Mouse (Mus musculus) CH12.LX (cell line): ENCODE results near the gene Tnfsf12. TPM values are rescaled to one million over a fixed set of nuclear protein-coding genes. Genes with fewer than 3 reads are reported as not detected.
A peak's percentile ranks its signal among the peaks of the same experiment; 100 is the strongest.
"Not testable (repeated sequence)": the region's sequence is repeated elsewhere in the genome, so short reads cannot be mapped to it uniquely, and the experiment has no call there.

Experiments
- DNase-seq: peaks from one replicate; pipeline ENCODE4 v3.0.0-alpha.2; 2013; ENCODE audit errors: extremely low read depth
- H3K27ac ChIP-seq: 2 replicates; pipeline ENCODE4 v1.5.1; 2012; ENCODE audit warnings: low read depth, mild to moderate bottlenecking, control low read depth, moderate library complexity; ENCODE audit not compliant: insufficient read depth
- H3K27me3 ChIP-seq: replicated peaks from 2 replicates; pipeline ENCODE3; 2012; ENCODE audit warnings: inconsistent platforms
- H3K36me3 ChIP-seq, 2 experiments: replicated peaks in 1 of 2; 2 replicates each; pipeline versions ENCODE3 to v1.6.1; 2012; ENCODE audit warnings: inconsistent platforms in 1 of 2, low read length in 1 of 2, mild to moderate bottlenecking in 1 of 2, mixed read lengths in 1 of 2, moderate library complexity in 1 of 2; ENCODE audit not compliant: control insufficient read depth in 1 of 2, insufficient read depth in 1 of 2
- H3K4me1 ChIP-seq, 2 experiments: 2 replicates each; pipeline ENCODE4 v1.6.1; 2012; ENCODE audit warnings: inconsistent platforms in 1 of 2, moderate library complexity in 1 of 2; ENCODE audit not compliant: insufficient read depth in 2 of 2, control insufficient read depth in 1 of 2
- H3K4me2 ChIP-seq: 2 replicates; pipeline ENCODE4 v1.6.1; 2012; ENCODE audit warnings: low read depth, mild to moderate bottlenecking, control low read depth; ENCODE audit not compliant: poor library complexity, insufficient read depth, severe bottlenecking
- H3K4me3 ChIP-seq, 3 experiments: fragments of 150-350 bp in 1 of 3; sonication (generic) in 1 of 3; replicated peaks in 1 of 3; 2 replicates each; pipeline versions ENCODE3 to v1.5.1; 2011 to 2012; ENCODE audit warnings: low read depth in 2 of 3, low read length in 2 of 3, mild to moderate bottlenecking in 2 of 3, moderate library complexity in 2 of 3, control low read depth in 1 of 3, improper control_type of control experiment in 1 of 3, inconsistent platforms in 1 of 3, mixed read lengths in 1 of 3; ENCODE audit not compliant: poor library complexity in 1 of 3
- H3K79me2 ChIP-seq: replicated peaks from 2 replicates; pipeline ENCODE4 v1.6.1; 2012; ENCODE audit warnings: mild to moderate bottlenecking, moderate library complexity; ENCODE audit not compliant: control insufficient read depth, poor library complexity, insufficient read depth, severe bottlenecking; ENCODE audit errors: extremely low read depth
- H3K9ac ChIP-seq: 2 replicates; pipeline ENCODE4 v1.6.1; 2012; ENCODE audit warnings: low read depth, mild to moderate bottlenecking, control low read depth, moderate library complexity; ENCODE audit not compliant: insufficient read depth
- H3K9me3 ChIP-seq: replicated peaks from 2 replicates; pipeline ENCODE3; 2012; ENCODE audit warnings: low read length, inconsistent platforms, mixed read lengths
- CHD1 ChIP-seq: IDR thresholded peaks from 2 replicates; pipeline ENCODE4 v1.6.1; 2012; ENCODE audit warnings: low read depth, low read length, improper control_type of control experiment, inconsistent platforms
- CTCF ChIP-seq, 2 experiments: IDR thresholded peaks in 1 of 2; conservative IDR thresholded peaks in 1 of 2; 2 replicates each; pipeline ENCODE4 v1.5.1; 2011 to 2012; ENCODE audit warnings: low read depth in 2 of 2, low read length in 2 of 2, improper control_type of control experiment in 1 of 2, inconsistent platforms in 1 of 2, mild to moderate bottlenecking in 1 of 2, moderate library complexity in 1 of 2
- GABPA ChIP-seq: IDR thresholded peaks from 2 replicates; pipeline ENCODE4 v1.6.1; 2012; ENCODE audit warnings: low read depth, low read length, improper control_type of control experiment, inconsistent platforms; ENCODE audit not compliant: insufficient replicate concordance
- HCFC1 ChIP-seq: IDR thresholded peaks from 2 replicates; pipeline ENCODE4 v1.6.1; 2012; ENCODE audit warnings: low read depth, mild to moderate bottlenecking, inconsistent platforms, low read length, improper control_type of control experiment
- MAFK ChIP-seq: IDR thresholded peaks from 2 replicates; pipeline ENCODE4 v1.6.1; 2011; ENCODE audit warnings: low read length, improper control_type of control experiment; ENCODE audit not compliant: insufficient replicate concordance
- MAZ ChIP-seq: IDR thresholded peaks from 2 replicates; pipeline ENCODE4 v1.6.1; 2012; ENCODE audit warnings: low read depth, mild to moderate bottlenecking, inconsistent platforms, low read length, improper control_type of control experiment, moderate library complexity
- MEF2A ChIP-seq: IDR thresholded peaks from 2 replicates; pipeline ENCODE4 v1.6.1; 2014; ENCODE audit warnings: low read depth, mild to moderate bottlenecking, inconsistent platforms, low read length, improper control_type of control experiment, borderline replicate concordance
- MXI1 ChIP-seq: IDR thresholded peaks from 2 replicates; pipeline ENCODE4 v1.6.1; 2011; ENCODE audit warnings: mild to moderate bottlenecking, low read depth, low read length, improper control_type of control experiment
- PAX5 ChIP-seq: IDR thresholded peaks from 2 replicates; pipeline ENCODE4 v1.6.1; 2012; ENCODE audit warnings: low read length, inconsistent platforms, mixed read lengths
- RAD21 ChIP-seq: IDR thresholded peaks from 2 replicates; pipeline ENCODE4 v1.6.1; 2011; ENCODE audit warnings: low read depth, mild to moderate bottlenecking, low read length, improper control_type of control experiment, moderate library complexity
- RCOR1 ChIP-seq: conservative IDR thresholded peaks from 2 replicates; pipeline ENCODE4 v1.6.1; 2012; ENCODE audit warnings: low read depth, mild to moderate bottlenecking, inconsistent platforms, low read length, improper control_type of control experiment
- SMC3 ChIP-seq: IDR thresholded peaks from 2 replicates; pipeline ENCODE4 v1.6.1; 2011; ENCODE audit warnings: low read depth, low read length, improper control_type of control experiment
- TBP ChIP-seq: conservative IDR thresholded peaks from 2 replicates; pipeline ENCODE4 v1.6.1; 2011; ENCODE audit warnings: low read depth, low read length, improper control_type of control experiment
- ZKSCAN1 ChIP-seq: IDR thresholded peaks from 2 replicates; pipeline ENCODE4 v1.6.1; 2012; ENCODE audit warnings: low read depth, inconsistent platforms, low read length, improper control_type of control experiment, borderline replicate concordance
- dilution Hi-C: fragments of 300-500 bp; cut with MboI; formaldehyde crosslinking; loops from 2 replicates; pipeline ENCODE4 v1.14.3; 2020; ENCODE audit warnings: low sequenced_read_pairs; ENCODE audit not compliant: extremely low pct_unique_long_range_greater_than_20kb, extremely low pct_ligation_motif_present
- in situ Hi-C: fragments of 300-500 bp; cut with MboI; formaldehyde crosslinking; loops from 3 replicates; pipeline ENCODE4 v1.14.3; 2019; ENCODE audit warnings: low sequenced_read_pairs, low pct_ligation_motif_present, low pct_unique_long_range_greater_than_20kb, mixed read lengths
- polyA plus RNA-seq: library from polyadenylated mRNA; unstranded; fragments of >175 nt; gene quantifications from 2 replicates; pipeline ENCODE4 v1.2.1, GENCODE M21; 2012; ENCODE audit warnings: low read depth; ENCODE audit not compliant: insufficient read length
- total RNA-seq, 2 experiments: library from RNA; depleted of rRNA; stranded (reverse); fragments of 300-350 nt in 1 of 2; fragments of >200 nt in 1 of 2; gene quantifications; 2 replicates each; pipeline ENCODE4 v1.2.3; 2012 to 2014

Gene Tnfsf12
- total RNA-seq (2012; rRNA removed): not detected in 2 replicates
- total RNA-seq (2014; rRNA removed): not detected in 2 replicates
- polyA plus RNA-seq: 0.26 TPM in 1 of 2 replicates, not detected in the other

- TF ChIP-seq MAFK (no peak), HCFC1 (no peak), MXI1 (no peak), SMC3 (no peak), PAX5 (no peak), GABPA (no peak), RCOR1 (no peak), CHD1 (no peak), CTCF (conservative IDR thresholded peaks at IDR 0.05 in 1 of 2, IDR thresholded peaks at IDR 0.05 in 1 of 2; ENCODE audit: low read depth in 2 of 2, low read length in 2 of 2) (no peak), ZKSCAN1 (no peak), TBP (no peak), MEF2A (no peak), MAZ (no peak)
- Histone ChIP-seq H3K36me3 (no peaks in the 10 kb centered on the region), H3K9me3 (peaks cover 5% of the 10 kb centered on the region), H3K4me1 (no peaks in the 10 kb centered on the region), H3K9ac (no peak within 1 kb of the TSS), H3K4me2 (no peak within 1 kb of the TSS), H3K27me3 (peaks cover 1% of the 10 kb centered on the region), H3K79me2 (no peaks in the 10 kb centered on the region), H3K27ac (no peak within 1 kb of the TSS), H3K4me3 (no peak within 1 kb of the TSS)
- dilution Hi-C loops (no loop called here), in situ Hi-C loops (no loop called here)
- DNase-seq: no peak
These were observed at the start of gene Tnfsf12, which contains the start of gene Tnfsfm13 for GRCm38 (mm10) chr11:69695361-69696181. TSS of gene Tnfsf12 (minus strand) at chr11:69695849. TSS of gene Tnfsfm13 (minus strand) at chr11:69696098.

GRCm38 (mm10) chr11:69731408-69731807 is 35.8 kb upstream of the Tnfsf12 start:
- TF ChIP-seq SMC3 (peak; percentile 40), CTCF (conservative IDR thresholded peaks at IDR 0.05 in 1 of 2, IDR thresholded peaks at IDR 0.05 in 1 of 2; ENCODE audit: low read depth in 2 of 2, low read length in 2 of 2) (peak in 1 of 2 experiments; percentile 44; a peak in 2 of 4 replicates), RAD21 (peak; percentile 22)
- in situ Hi-C loops, H3K27ac ChIP-seq, H3K27me3 ChIP-seq, H3K79me2 ChIP-seq, H3K4me3 ChIP-seq, H3K9me3 ChIP-seq, DNase-seq, H3K4me2 ChIP-seq, dilution Hi-C loops, H3K4me1 ChIP-seq, H3K9ac ChIP-seq: not testable (repeated sequence)
- H3K36me3 ChIP-seq: peaks cover 28 to 35% of the 10 kb centered on the region in 2 experiments
